Mouse (Mus musculus): ENCODE measurements around the gene Paqr7. TPM values are rescaled to one million over a fixed set of nuclear protein-coding genes. Genes with fewer than 3 reads are reported as not detected.

Paqr7 gene
- total and polyA plus RNA-seq, 3 experiments: 0.19 to 2.4 TPM; not detected in 1

- TF ChIP-seq POLR2AphosphoS5 (IDR thresholded peaks at IDR 0.05; ENCODE audit: borderline replicate concordance, low read depth, low read length) (no peak), ZNF384 (IDR thresholded peaks at IDR 0.05; ENCODE audit: low read depth, low read length) (no peak), EP300 (IDR thresholded peaks at IDR 0.05; ENCODE audit: low read depth in 1 of 2, low read length in 2 of 2) (no peak), BHLHE40 (IDR thresholded peaks at IDR 0.05; ENCODE audit: borderline replicate concordance, low read depth, low read length) (no peak)
These were observed 29.7 kb downstream of the Paqr7 start (continued) for GRCm38 (mm10) chr4:134526220-134526619.

GRCm38 (mm10) chr4:134532928-134533327, 36.4 kb downstream of the Paqr7 start:
- Histone ChIP-seq H3K9me3 (replicated peaks; ENCODE audit: insufficient read depth, low read length) (no peaks in the 10 kb centered on the region), H3K4me3 (ENCODE audit: control insufficient read depth in 1 of 2, insufficient read depth in 1 of 2, low read depth in 2 of 2, low read length in 2 of 2) (no peak overlapping the region)
- DNase-seq (ENCODE audit: low read depth, low spot score): no peak

GRCm38 (mm10) chr4:134533421-134533820, 36.9 kb downstream of the Paqr7 start:
- H3K79me2 ChIP-seq (ENCODE audit: control insufficient read depth, insufficient read depth, low read length, poor library complexity): peaks cover 12% of the 10 kb centered on the region
- TF ChIP-seq USF1 (IDR thresholded peaks at IDR 0.05; ENCODE audit: low read depth, low read length): no peak
- TF ChIP-seq RCOR1 (IDR thresholded peaks at IDR 0.05; ENCODE audit: low read depth, low read length): no peak
- no peak for TF ChIP-seq MEF2A (IDR thresholded peaks at IDR 0.05; ENCODE audit: extremely low read depth, insufficient replicate concordance, low read depth, low read length, poor library complexity, severe bottlenecking)
- peak overlapping the region; percentile 88 to 93; a peak in 3 of 4 replicates for H3K4me3 ChIP-seq (ENCODE audit: control insufficient read depth in 1 of 2, insufficient read depth in 1 of 2, low read depth in 2 of 2, low read length in 2 of 2)
- H3K27ac ChIP-seq (ENCODE audit: control insufficient read depth, low read depth, low read length): no peak overlapping the region
- no peak for DNase-seq (ENCODE audit: low read depth, low spot score)
- H3K36me3 ChIP-seq (ENCODE audit: control insufficient read depth in 1 of 2, insufficient read depth in 2 of 2, low read length in 2 of 2): peaks cover 6 to 7% of the 10 kb centered on the region in 2 experiments
- no peaks in the 10 kb centered on the region for H3K27me3 ChIP-seq (ENCODE audit: control insufficient read depth in 1 of 2, insufficient read depth in 2 of 2, low read length in 2 of 2)
- H3K9me3 ChIP-seq (replicated peaks; ENCODE audit: insufficient read depth, low read length): no peaks in the 10 kb centered on the region
- H3K4me1 ChIP-seq (ENCODE audit: control insufficient read depth in 1 of 2, insufficient read depth in 2 of 2, low read length in 2 of 2): peaks cover 9 to 14% of the 10 kb centered on the region in 2 experiments
- peak overlapping the region; percentile 94 for H3K9ac ChIP-seq (ENCODE audit: control insufficient read depth, low read depth, low read length, poor library complexity, severe bottlenecking)

More at GRCm38 (mm10) chr4:134532928-134533327, 36.4 kb downstream of the Paqr7 start:
- TF ChIP-seq TCF12 (IDR thresholded peaks at IDR 0.05; ENCODE audit: low read depth, low read length): no peak
- TF ChIP-seq POLR2AphosphoS2 (IDR thresholded peaks at IDR 0.05; ENCODE audit: low read length): no peak
- TF ChIP-seq ZMIZ1 (IDR thresholded peaks at IDR 0.05; ENCODE audit: low read depth, low read length): no peak
- TF ChIP-seq CTCF (IDR thresholded peaks at IDR 0.05 in 2 of 3, conservative IDR thresholded peaks at IDR 0.05 in 1 of 3; ENCODE audit: control insufficient read depth in 1 of 3, insufficient read depth in 1 of 3, low read depth in 2 of 3, low read length in 3 of 3, poor library complexity in 1 of 3, severe bottlenecking in 1 of 3): no peak
- TF ChIP-seq RCOR1 (IDR thresholded peaks at IDR 0.05; ENCODE audit: low read depth, low read length): no peak
- TF ChIP-seq GABPA (IDR thresholded peaks at IDR 0.05; ENCODE audit: low read depth, low read length): no peak
- TF ChIP-seq NELFE (IDR thresholded peaks at IDR 0.05; ENCODE audit: low read depth, low read length): no peak
- H3K4me1 ChIP-seq (ENCODE audit: control insufficient read depth in 1 of 2, insufficient read depth in 2 of 2, low read length in 2 of 2): peaks cover 9 to 14% of the 10 kb centered on the region in 2 experiments
- peaks cover 7 to 8% of the 10 kb centered on the region in 2 experiments for H3K36me3 ChIP-seq (ENCODE audit: control insufficient read depth in 1 of 2, insufficient read depth in 2 of 2, low read length in 2 of 2)
- peaks cover 12% of the 10 kb centered on the region for H3K79me2 ChIP-seq (ENCODE audit: control insufficient read depth, insufficient read depth, low read length, poor library complexity)
- H3K27me3 ChIP-seq (ENCODE audit: control insufficient read depth in 1 of 2, insufficient read depth in 2 of 2, low read length in 2 of 2): no peaks in the 10 kb centered on the region
- no peak overlapping the region for H3K27ac ChIP-seq (ENCODE audit: control insufficient read depth, low read depth, low read length)
- H3K9ac ChIP-seq (ENCODE audit: control insufficient read depth, low read depth, low read length, poor library complexity, severe bottlenecking): no peak overlapping the region

All from MEL (cell line).